Mouse (Mus musculus) retina, postnatal 1 day (tissue): ENCODE results near the gene Podxl.

Source experiments
- DNase-seq: peaks from one replicate; pipeline ENCODE4 v3.0.0-alpha.2; 2012

Podxl gene

DNA sequence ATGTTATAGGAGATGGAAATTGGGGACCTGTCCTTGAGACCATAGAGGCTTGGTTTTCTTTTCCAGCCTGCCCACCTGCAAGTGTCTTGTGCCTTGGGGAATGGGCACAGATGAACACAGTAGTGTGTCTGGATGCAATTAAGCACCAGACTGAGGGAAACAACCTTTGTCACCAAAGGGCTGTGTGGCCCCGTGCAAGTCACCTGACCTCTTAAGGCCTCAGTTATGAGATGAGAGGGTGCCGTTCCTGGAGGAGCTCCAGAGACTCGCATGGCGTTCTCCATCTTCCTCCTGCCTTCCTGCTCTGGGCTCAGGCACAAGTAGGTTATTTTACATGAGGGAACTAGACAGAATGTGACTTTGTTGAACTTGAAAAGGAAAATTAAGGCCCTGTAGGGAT, 41.3 kb downstream of the Podxl start:
- no peak for DNase-seq

GRCm38 (mm10) chr6:31521491-31522355, 42.1 kb downstream of the Podxl start:
- no peak for DNase-seq

- DNase-seq = no peak
These were observed 43.1 kb downstream of the Podxl start for GRCm38 (mm10) chr6:31520486-31521215.

DNA sequence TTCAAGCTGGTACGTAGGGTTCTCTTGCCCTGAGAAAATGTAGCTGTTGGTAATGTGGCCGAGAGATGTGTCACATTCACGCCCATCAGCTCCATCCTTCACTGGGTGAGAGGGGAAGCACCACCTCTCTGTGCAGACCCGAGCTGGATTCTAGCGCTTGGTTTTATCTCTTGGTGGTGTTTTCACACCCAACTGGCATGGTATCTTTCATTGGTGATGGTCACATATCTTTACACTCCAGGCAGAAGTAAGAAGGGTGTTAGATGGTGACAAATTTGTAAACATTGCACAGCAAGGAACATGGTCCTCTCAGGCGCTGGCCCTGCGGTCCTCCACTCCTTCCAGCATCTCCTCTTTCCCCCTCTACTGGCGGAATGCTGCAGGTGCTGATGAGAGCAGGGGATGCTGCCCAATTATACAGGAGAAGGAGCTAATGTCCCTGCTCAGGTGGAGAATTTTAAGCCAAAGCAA, 44.7 kb downstream of the Podxl start:
- peak; percentile 54 for DNase-seq

DNA sequence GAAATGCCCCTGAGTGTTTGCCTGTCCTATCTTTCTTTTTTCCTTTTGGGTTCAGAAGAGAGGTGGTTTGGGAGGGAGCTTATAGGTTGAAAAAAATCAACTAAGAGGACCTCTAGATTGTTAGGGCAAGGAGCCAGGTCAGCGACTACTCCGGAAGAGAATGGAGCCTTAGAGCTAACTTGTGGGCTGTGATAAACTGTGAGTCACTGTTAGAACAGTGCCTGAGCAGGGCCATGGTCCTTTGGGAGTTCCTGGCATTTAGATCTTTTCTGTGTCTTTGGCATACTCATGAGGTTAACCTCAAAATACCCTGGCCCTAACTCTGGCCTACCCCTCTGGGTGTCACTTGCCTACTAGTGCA, 45.5 kb downstream of the Podxl start:
- DNase-seq = no peak

DNA sequence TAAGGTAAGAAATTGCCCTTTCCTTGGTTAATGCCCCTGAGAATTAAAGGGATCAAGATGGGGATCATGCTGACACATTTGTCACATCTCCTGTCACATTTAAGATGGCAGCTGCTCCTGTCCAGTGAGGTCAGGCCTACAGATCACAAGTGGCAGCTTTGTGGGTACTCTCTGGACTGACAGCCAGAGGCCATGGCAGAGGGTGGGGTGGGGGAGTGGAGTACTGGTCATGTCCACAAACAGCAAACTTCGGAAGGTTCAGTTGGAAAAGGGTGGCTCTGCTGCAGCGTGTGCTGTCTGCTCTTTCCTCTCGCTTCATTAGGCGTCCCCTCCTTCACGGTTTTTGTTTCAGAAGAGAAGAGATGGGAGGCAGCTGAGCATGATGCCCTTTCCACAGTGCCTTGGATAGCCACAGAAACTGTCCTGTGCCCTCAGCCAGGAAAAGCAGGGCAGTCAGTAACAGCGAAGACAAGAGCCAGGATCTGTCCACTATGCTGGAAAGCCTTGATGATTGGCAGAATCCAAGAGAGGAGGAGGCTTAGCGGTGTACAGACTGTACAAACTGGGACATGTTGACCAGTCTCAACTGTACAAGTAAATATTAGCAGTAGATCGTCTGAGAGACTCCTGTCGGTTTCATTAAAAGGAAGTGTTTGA, 46.0 kb downstream of the Podxl start:
- peak; percentile 55 for DNase-seq

DNA sequence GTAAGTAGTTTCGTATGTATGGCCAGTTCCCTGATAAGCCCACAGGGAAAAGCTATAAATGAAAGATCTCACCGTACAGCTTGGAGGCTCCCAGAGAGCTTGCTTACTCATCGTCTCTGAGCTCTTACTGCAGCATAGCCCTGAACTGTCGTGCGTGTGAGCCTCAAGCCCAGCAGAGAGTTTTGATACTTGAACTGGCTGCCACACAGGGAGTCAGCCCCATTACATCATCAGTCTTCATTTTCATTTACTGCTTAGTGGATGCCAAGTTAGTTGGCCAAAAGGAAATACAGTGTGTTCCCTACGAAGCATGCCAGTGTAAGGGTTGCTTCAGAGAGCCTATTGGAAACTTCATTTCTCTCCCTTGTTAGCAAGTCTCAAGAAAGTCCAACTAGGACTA, 50.1 kb downstream of the Podxl start:
- DNase-seq = no peak

DNA sequence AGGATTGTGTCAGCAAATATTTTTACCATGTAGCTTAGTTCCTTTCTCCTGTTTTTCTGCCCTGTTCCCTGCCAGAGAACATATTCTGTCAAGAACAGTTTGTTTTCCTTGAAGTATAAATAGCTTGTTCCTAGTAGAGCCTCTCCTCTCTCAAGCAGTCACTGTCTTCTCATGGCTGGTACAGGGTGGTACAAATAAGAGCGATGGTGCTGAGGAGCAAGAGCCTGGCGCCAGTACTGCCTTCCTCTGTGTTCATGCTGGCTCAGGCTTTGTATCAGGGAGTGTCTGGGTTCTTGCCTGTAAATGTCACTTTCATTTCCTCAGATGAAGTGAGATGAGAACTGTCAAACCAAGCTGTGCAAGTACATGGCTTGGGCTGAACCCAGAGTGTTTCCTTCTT, 61.2 kb downstream of the Podxl start:
- no peak for DNase-seq

DNA sequence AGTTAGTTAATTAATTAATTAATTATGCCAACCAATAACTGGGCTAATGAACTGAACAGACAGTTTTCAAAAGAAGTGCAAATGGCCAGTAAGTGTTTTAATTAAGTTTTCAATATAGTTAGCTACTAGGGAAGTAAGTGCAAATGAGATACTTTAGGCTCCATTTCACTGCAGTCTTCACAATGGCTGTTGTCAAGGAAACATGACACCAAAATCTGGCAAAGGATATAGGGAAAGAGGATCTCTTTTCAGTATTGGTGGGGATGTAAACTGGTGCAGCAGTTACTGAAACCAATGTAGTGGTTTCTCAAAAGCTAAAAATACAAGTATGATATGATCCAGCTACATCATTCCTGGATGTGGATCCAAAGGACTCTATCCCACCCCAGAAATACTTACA, 63.1 kb downstream of the Podxl start:
- DNase-seq = no peak

DNA sequence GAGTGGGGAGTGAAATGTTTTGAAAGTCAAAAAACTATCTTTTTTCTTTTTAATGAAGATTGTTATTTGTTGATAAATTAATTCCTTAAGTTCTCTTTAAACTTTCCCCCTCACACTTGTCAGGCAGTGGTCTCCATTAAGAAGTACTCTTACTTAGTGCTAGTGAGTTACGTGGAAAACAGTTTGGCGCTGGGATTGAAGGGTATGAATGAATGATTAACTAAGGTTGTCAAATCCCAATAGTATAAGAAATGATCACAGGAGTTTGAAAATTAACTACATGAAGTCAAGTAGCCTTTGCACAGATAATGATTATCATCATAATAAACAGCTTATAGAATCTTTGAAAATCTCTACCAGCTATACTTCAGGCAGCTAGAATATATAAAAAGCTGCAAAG, 63.5 kb downstream of the Podxl start:
- DNase-seq = no peak

GRCm38 (mm10) chr6:31499836-31500235, 63.9 kb downstream of the Podxl start:
- no peak for DNase-seq

DNA sequence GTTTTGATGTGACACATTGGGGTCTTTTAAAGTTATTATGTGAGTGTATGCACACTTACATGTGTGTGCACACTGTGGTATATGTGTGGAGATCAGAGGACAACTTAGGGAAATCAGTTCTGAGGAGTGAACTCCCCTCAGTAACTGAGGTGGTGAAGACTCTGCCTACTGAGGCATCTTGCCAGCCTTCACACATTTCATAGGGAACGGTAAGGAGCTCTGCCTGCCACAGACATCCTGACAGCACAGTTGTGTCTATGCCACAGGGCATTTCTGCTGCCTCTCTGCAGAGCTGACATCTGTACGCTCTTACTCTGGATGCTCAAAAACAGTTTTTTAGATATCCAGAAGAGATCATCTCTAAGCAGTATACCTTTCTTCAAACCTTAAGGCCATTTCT, 67.6 kb downstream of the Podxl start:
- no peak for DNase-seq

- DNase-seq = no peak
These were observed 68.6 kb downstream of the Podxl start for GRCm38 (mm10) chr6:31495122-31495731.

GRCm38 (mm10) chr6:31489950-31490349, 73.8 kb downstream of the Podxl start:
- no peak for DNase-seq

- DNase-seq = no peak
These were observed 77.2 kb downstream of the Podxl start for GRCm38 (mm10) chr6:31486601-31487000.

GRCm38 (mm10) chr6:31480008-31480407, 83.8 kb downstream of the Podxl start:
- DNase-seq = no peak

GRCm38 (mm10) chr6:31478221-31478620, 85.6 kb downstream of the Podxl start:
- no peak for DNase-seq
